ENCODE assay signal across 7 mouse cellular contexts in genomic region chr5:150157682-150158081, GRCm38 (mm10). TPM values are rescaled to one million over a fixed set of nuclear protein-coding genes. Genes with fewer than 3 reads are reported as not detected.
DNase-seq lines count a peak whose midpoint lies in the region; ATAC-seq and TF ChIP-seq lines count a peak whose summit lies in the region.

No protein-coding gene starts in this region.

- H3K36me3 ChIP-seq in kidney, adult 2 months (ENCODE audit: control insufficient read depth, insufficient read depth, low read length), result no peaks in the 10 kb centered on the region

- peak; percentile 69 for TF ChIP-seq CTCF in kidney, adult 2 months (conservative IDR thresholded peaks at IDR 0.05; ENCODE audit: insufficient read depth, insufficient read length, low read depth, low read length)

- no peak for TF ChIP-seq POLR2A in kidney, adult 2 months (IDR thresholded peaks at IDR 0.05; ENCODE audit: low read depth, low read length)

- no peak overlapping the region for H3K4me3 ChIP-seq in kidney, adult 2 months (ENCODE audit: insufficient read depth, low read depth, low read length)

- no peak overlapping the region for H3K27ac ChIP-seq in kidney, adult 2 months (ENCODE audit: insufficient read depth, low read depth, low read length)

- peak; percentile 19 for DNase-seq in kidney, adult 2 months
- DNase-seq in kidney, adult 11 months, result no peak
- peak; percentile 66 for DNase-seq in MEL-GATA-1-ER (ENCODE audit: extremely low read depth, low read depth)
- DNase-seq in thymus, postnatal 14 days, result peak; percentile 61

- 39% methylated on average over 6 of the region's 6 CpGs for WGBS in kidney, adult 2 months

- peak; percentile 90 for ATAC-seq in CD4-positive, CD25-positive, alpha-beta regulatory T cell, adult 4 months
- ATAC-seq in granulocyte monocyte progenitor cell, adult 5-6 weeks (replicated peaks; ENCODE audit: poor library complexity, severe bottlenecking), result peak; percentile 68
- ATAC-seq in megakaryocyte, adult 5-6 weeks (ENCODE audit: poor library complexity, severe bottlenecking), result peak; percentile 66

- no peaks in the 10 kb centered on the region for H3K27me3 ChIP-seq in kidney, adult 2 months (replicated peaks; ENCODE audit: control insufficient read depth, insufficient read depth, low read length)

- H3K4me1 ChIP-seq in kidney, adult 2 months (ENCODE audit: control insufficient read depth, insufficient read depth, low read length), result no peaks in the 10 kb centered on the region

RNA-seq across cellular contexts. Expression of gene Fry, which starts 39.2 kb away (rescaled TPM):
- polyA plus RNA-seq in kidney, adult 2 months (2012; rRNA removed), result 12.6 and 12.9 TPM in 2 replicates
- 10 to 100 TPM; 15.4 to 20.7 TPM for polyA plus RNA-seq in CD4-positive, CD25-positive, alpha-beta regulatory T cell, adult 4 months (2017; shearing (Covaris generic))
- total RNA-seq in granulocyte monocyte progenitor cell, adult 5-6 weeks (2014; fragmentation: Nextera tagmentation), result 25.0 and 26.7 TPM in 2 replicates
- total RNA-seq in granulocyte monocyte progenitor cell, adult 5-6 weeks (2017), result 15.4 and 18.4 TPM in 2 replicates
- 74.5 and 74.8 TPM in 2 replicates for total RNA-seq in megakaryocyte, adult 5-6 weeks (2015)
- total RNA-seq in megakaryocyte, adult 5-6 weeks (2017), result 52.2 and 66.5 TPM in 2 replicates
